Mouse (Mus musculus): ENCODE measurements around the gene Ap2a1.

DNA sequence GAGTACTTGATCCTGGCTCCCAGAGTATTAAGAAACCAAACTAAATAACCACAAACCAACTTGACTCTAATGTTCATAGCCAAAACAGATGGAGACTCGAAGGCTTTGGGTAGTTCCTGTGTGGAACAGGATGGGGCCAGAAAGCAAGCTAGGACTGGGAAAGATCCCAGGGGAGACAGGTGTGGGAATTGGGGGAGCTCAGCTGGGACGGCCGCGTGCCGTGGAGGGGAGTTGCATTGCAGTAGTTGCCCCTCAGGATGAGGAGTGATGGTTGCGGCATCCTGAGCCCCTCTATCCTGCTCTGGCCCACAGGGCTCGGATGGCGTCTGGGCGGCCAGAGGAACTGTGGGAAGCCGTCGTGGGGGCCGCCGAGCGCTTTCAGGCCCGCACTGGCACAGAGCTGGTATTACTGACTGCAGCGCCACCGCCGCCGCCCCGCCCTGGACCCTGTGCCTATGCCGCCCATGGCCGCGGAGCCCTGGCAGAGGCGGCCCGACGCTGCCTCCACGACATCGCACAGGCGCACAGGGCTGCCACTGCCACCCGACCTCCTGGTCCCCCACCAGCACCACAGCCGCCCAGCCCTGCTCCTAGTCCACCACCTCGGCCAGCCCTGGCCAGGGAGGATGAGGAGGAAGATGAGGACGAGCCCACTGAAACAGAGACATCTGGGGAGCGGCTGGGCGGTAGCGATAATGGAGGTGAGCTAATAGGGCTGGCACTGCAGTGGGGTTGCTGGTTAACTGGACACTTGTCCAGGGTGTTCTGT is 76.9 kb downstream of the Ap2a1 start:
- TF ChIP-seq CTCF (IDR thresholded peaks at IDR 0.05; ENCODE audit: extremely low read depth, insufficient read depth, low read length) = no peak
- TF ChIP-seq POLR2A (IDR thresholded peaks at IDR 0.05; ENCODE audit: extremely low read depth, insufficient read depth, low read length) = no peak

Measured in cortical plate, adult 2 months (tissue).